Mouse (Mus musculus): ENCODE measurements at regions not wholly inside any gene's neighbourhood (a gene's known extent, or its start where the extent isn't known, plus 50 kb on each side); places are given as distances from the start of the nearest gene placed in this dataset.
A peak's percentile ranks its signal among the peaks of the same experiment; 100 is the strongest.

DNA sequence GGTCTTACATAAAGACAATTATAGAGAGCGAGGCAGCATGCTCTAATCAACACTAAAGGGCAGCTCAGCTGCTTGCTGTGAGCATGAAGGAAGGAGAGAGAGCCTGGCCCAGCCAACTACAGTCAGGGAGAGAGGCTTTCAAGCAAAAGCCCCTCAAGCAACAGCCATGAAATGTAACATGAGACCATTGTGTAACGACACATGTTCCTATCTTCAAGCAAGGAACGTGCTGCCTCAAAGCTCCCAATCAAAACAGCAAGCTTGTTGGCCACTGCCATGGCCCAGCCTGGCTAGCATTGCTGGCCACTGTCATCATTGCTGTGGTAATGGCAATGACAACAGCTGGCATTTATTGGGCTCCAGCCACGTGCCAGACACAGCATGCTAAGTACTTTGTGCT, 115.9 kb upstream of the Gm12830 start:
- Histone ChIP-seq H3K9ac (ENCODE audit: control insufficient read depth, low read depth, low read length, poor library complexity, severe bottlenecking) (no peak overlapping the region), H3K9me3 (replicated peaks; ENCODE audit: insufficient read depth, low read length) (no peaks in the 10 kb centered on the region), H3K4me1 (ENCODE audit: control insufficient read depth in 1 of 2, insufficient read depth in 2 of 2, low read length in 2 of 2) (no peaks in the 10 kb centered on the region), H3K27ac (ENCODE audit: control insufficient read depth, low read depth, low read length) (no peak overlapping the region), H3K79me2 (ENCODE audit: control insufficient read depth, insufficient read depth, low read length, poor library complexity) (no peaks in the 10 kb centered on the region), H3K27me3 (ENCODE audit: control insufficient read depth in 1 of 2, insufficient read depth in 2 of 2, low read length in 2 of 2) (no peaks in the 10 kb centered on the region; a peak in 1 of 4 replicates), H3K4me3 (ENCODE audit: control insufficient read depth in 1 of 2, insufficient read depth in 1 of 2, low read depth in 2 of 2, low read length in 2 of 2) (no peak overlapping the region), H3K36me3 (ENCODE audit: control insufficient read depth in 1 of 2, insufficient read depth in 2 of 2, low read length in 2 of 2) (no peaks in the 10 kb centered on the region)
- TF ChIP-seq ZKSCAN1 (IDR thresholded peaks at IDR 0.05; ENCODE audit: low read depth, low read length), result no peak
- TF ChIP-seq ETS1 (IDR thresholded peaks at IDR 0.05; ENCODE audit: low read depth, low read length), result no peak
- TF ChIP-seq RAD21 (IDR thresholded peaks at IDR 0.05; ENCODE audit: low read depth, low read length), result no peak
- TF ChIP-seq E2F4 (IDR thresholded peaks at IDR 0.05; ENCODE audit: borderline replicate concordance, low read depth, low read length), result no peak
- TF ChIP-seq ZC3H11A (IDR thresholded peaks at IDR 0.05; ENCODE audit: low read depth, low read length), result no peak
- TF ChIP-seq TBP (IDR thresholded peaks at IDR 0.05; ENCODE audit: low read depth, low read length), result no peak
- no peak for TF ChIP-seq MYB (IDR thresholded peaks at IDR 0.05; ENCODE audit: low read depth, low read length)
- TF ChIP-seq UBTF (IDR thresholded peaks at IDR 0.05; ENCODE audit: borderline replicate concordance, insufficient read depth, low read depth, low read length), result no peak
- no peak for TF ChIP-seq MXI1 (IDR thresholded peaks at IDR 0.05; ENCODE audit: low read depth, low read length)
- TF ChIP-seq MEF2A (IDR thresholded peaks at IDR 0.05; ENCODE audit: extremely low read depth, insufficient replicate concordance, low read depth, low read length, poor library complexity, severe bottlenecking), result no peak
- TF ChIP-seq NRF1 (IDR thresholded peaks at IDR 0.05; ENCODE audit: insufficient read depth, low read depth, low read length, poor library complexity, severe bottlenecking), result no peak
- no peak for TF ChIP-seq MAZ (IDR thresholded peaks at IDR 0.05; ENCODE audit: low read depth, low read length)
- TF ChIP-seq USF1 (IDR thresholded peaks at IDR 0.05; ENCODE audit: low read depth, low read length), result no peak
- no peak for TF ChIP-seq EP300 (IDR thresholded peaks at IDR 0.05; ENCODE audit: low read depth in 1 of 2, low read length in 2 of 2)
- TF ChIP-seq MAX (IDR thresholded peaks at IDR 0.05; ENCODE audit: low read length), result no peak
- TF ChIP-seq CHD2 (IDR thresholded peaks at IDR 0.05; ENCODE audit: low read length), result no peak
- no peak for TF ChIP-seq TCF12 (IDR thresholded peaks at IDR 0.05; ENCODE audit: low read depth, low read length)
- DNase-seq (ENCODE audit: low read depth, low spot score), result no peak

DNA sequence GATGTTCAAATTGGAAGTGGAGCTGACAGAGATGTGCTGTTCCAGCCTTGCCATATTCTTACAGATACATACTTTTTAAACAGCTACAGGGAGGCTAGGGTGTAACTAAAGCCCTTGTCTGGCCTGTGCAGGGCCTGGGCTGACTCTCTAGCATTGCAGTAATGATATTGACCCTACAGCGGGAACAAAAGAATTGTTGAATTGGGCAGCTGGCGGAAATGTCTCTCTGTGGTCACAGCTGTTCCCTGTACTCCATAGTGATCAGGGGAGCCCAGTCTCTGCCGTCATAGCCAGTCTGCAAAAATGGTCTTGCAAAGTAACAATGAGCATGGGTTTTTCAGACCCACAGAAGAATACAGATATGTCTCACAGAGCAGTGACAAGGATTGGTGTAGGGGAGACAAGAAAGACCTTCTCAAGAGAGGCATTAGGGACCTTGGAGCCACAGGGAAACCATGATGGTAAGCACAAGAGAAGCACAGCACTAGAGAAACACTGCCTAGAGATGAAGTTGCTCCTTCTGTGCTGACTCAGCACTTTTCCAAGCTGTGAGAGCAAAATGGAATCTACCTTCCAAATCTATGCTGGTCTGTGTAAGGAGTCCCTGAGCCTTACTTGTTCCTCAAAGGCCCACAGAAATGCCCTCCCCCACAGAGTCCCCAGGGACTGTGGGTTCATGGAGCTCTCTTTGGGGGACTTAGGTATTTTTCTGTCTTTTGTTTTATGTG, 111.2 kb upstream of the Gm12830 start:
- Histone ChIP-seq H3K4me3 (ENCODE audit: control insufficient read depth in 1 of 2, insufficient read depth in 1 of 2, low read depth in 2 of 2, low read length in 2 of 2) (no peak overlapping the region), H3K27me3 (ENCODE audit: control insufficient read depth in 1 of 2, insufficient read depth in 2 of 2, low read length in 2 of 2) (no peaks in the 10 kb centered on the region; a peak in 1 of 4 replicates), H3K9me3 (replicated peaks; ENCODE audit: insufficient read depth, low read length) (no peaks in the 10 kb centered on the region), H3K9ac (ENCODE audit: control insufficient read depth, low read depth, low read length, poor library complexity, severe bottlenecking) (no peak overlapping the region), H3K79me2 (ENCODE audit: control insufficient read depth, insufficient read depth, low read length, poor library complexity) (no peaks in the 10 kb centered on the region), H3K4me1 (ENCODE audit: control insufficient read depth in 1 of 2, insufficient read depth in 2 of 2, low read length in 2 of 2) (no peaks in the 10 kb centered on the region), H3K27ac (ENCODE audit: control insufficient read depth, low read depth, low read length) (no peak overlapping the region), H3K36me3 (ENCODE audit: control insufficient read depth in 1 of 2, insufficient read depth in 2 of 2, low read length in 2 of 2) (no peaks in the 10 kb centered on the region)
- DNase-seq (ENCODE audit: low read depth, low spot score), result no peak
- no peak for TF ChIP-seq MYC (IDR thresholded peaks at IDR 0.05; ENCODE audit: low read depth, low read length)
- TF ChIP-seq TBP (IDR thresholded peaks at IDR 0.05; ENCODE audit: low read depth, low read length), result no peak
- peak; percentile 95 for TF ChIP-seq MAFK (IDR thresholded peaks at IDR 0.05; ENCODE audit: borderline replicate concordance, low read depth, low read length)
- TF ChIP-seq EP300 (IDR thresholded peaks at IDR 0.05; ENCODE audit: low read depth in 1 of 2, low read length in 2 of 2), result no peak
- TF ChIP-seq POLR2A (IDR thresholded peaks at IDR 0.05; ENCODE audit: control insufficient read depth in 1 of 2, insufficient read depth in 1 of 2, low read depth in 1 of 2, low read length in 2 of 2, poor library complexity in 1 of 2), result no peak
- TF ChIP-seq MEF2A (IDR thresholded peaks at IDR 0.05; ENCODE audit: extremely low read depth, insufficient replicate concordance, low read depth, low read length, poor library complexity, severe bottlenecking), result no peak
- no peak for TF ChIP-seq ZC3H11A (IDR thresholded peaks at IDR 0.05; ENCODE audit: low read depth, low read length)

Data from MEL (cell line).